Mouse (Mus musculus) activated CD4-positive, CD25-positive, alpha-beta regulatory T cell (primary cell): ENCODE results near the gene Agtpbp1. TPM values are rescaled to one million over a fixed set of nuclear protein-coding genes. Genes with fewer than 3 reads are reported as not detected.

Source experiments
- polyA plus RNA-seq, 2 experiments: library from polyadenylated mRNA; unstranded; fragments of 100-300 nt; shearing (Covaris generic); gene quantifications; one replicate each; pipeline ENCODE4 v1.2.1; 2017

The Agtpbp1 gene
- polyA plus RNA-seq: 10 to 100 TPM; 19.1 to 29.4 TPM

DNA sequence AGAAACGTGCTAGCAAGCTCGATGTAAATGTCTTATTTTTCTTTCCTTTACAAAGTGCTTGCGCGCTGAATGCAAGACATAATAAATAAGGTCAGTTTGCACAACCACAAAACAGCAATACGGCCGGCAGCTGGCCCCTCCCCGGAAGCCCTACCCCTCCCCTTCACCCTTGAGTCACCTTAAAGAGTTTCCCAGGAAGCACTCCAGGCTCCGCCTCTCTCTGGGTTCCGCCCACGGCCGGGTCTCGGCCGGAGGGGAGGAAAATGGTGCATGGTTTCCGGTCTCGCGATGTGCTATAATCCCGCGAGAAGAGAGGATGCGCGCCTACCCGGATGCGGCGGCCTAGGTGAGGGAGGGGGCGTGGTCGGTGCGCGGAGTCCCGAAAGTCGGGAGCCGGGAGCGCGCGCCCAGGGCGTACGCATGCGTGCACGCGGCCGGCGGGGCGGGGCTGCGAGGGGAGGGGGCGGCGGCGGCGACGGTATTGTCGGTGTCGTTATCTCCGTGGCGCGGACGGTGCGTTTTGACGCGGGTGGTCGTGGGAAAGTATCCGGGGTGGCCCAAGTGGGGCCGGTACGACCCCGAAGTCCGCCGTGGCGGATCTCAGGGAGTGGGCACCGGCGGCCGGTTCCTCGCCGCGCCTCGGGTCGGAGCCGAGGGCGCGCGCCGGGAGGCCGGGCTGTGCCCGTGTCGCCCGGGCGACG, at the start of gene Agtpbp1, which contains the start of gene Naa35:
Gene Agtpbp1, minus strand, starts transcription at position 281 of the 701 bp plus-strand sequence.
Gene Naa35, plus strand, starts transcription at position 313 of the 701 bp plus-strand sequence.

Other genes with a start within 250 kb of the Agtpbp1 start
- gene Naa35, start within 50 bp of the Agtpbp1 start, polyA plus RNA-seq: 10 to 100 TPM; 59.9 to 62.6 TPM
- 10 to 100 TPM; 16.3 to 32.1 TPM for gene Golm1, start 90.6 kb upstream of the Agtpbp1 start, polyA plus RNA-seq
- under 1 TPM in 1 of 2 experiments, not detected in 1; 0.05 TPM for gene 4921517D22Rik, start 108.9 kb upstream of the Agtpbp1 start, polyA plus RNA-seq
- gene Spata31d1a, start 125.1 kb upstream of the Agtpbp1 start, polyA plus RNA-seq: under 1 TPM in 1 of 2 experiments, not detected in 1; 0.20 TPM
- not detected for gene Spata31d1b, start 127.1 kb upstream of the Agtpbp1 start, polyA plus RNA-seq
- not detected for gene Spata31d1d, start 146.5 kb upstream of the Agtpbp1 start, polyA plus RNA-seq
- under 1 TPM in 1 of 2 experiments, not detected in 1; 0.31 TPM for gene 1700014D04Rik, start 161.5 kb upstream of the Agtpbp1 start, polyA plus RNA-seq
- gene Isca1, start 184.6 kb upstream of the Agtpbp1 start, polyA plus RNA-seq: 10 to 100 TPM; 57.9 to 73.7 TPM
- gene Gm49354, start 197.0 kb upstream of the Agtpbp1 start, polyA plus RNA-seq: not detected
- gene Tut7, start 237.9 kb upstream of the Agtpbp1 start, polyA plus RNA-seq: 100 to 1,000 TPM; 122 to 123 TPM